ENCODE assay signal across 19 mouse cellular contexts in genomic region chr10:117873952-117874351, GRCm38 (mm10). TPM values are rescaled to one million over a fixed set of nuclear protein-coding genes. Genes with fewer than 3 reads are reported as not detected.
DNase-seq lines count a peak whose midpoint lies in the region; ATAC-seq lines count a peak whose summit lies in the region.
"Had no signal": no experiment of that assay in that cellular context is flagged by ENCODE, and none has a peak within 500 bp of the region (broad histone marks: within the 10 kb centered on the region; RNA-seq: fewer than 3 reads in every experiment).

No protein-coding gene starts in this region.

- no peaks in the 10 kb centered on the region; the same call in 1 of the 2 replicates for H3K27me3 ChIP-seq in heart, embryonic 12.5 days (replicated peaks)
- H3K27me3 ChIP-seq: embryonic facial prominence, embryonic 15.5 days; forebrain, embryonic 15.5 days; limb, embryonic 15.5 days had no signal

- H3K4me2 ChIP-seq in heart, embryonic 12.5 days = no peak overlapping the region
- H3K4me2 ChIP-seq: embryonic facial prominence, embryonic 15.5 days; forebrain, embryonic 15.5 days; limb, embryonic 15.5 days; lung, embryonic 14.5 days had no signal

- no peaks in the 10 kb centered on the region for H3K4me1 ChIP-seq in heart, embryonic 12.5 days (replicated peaks)
- H3K4me1 ChIP-seq: embryonic facial prominence, embryonic 15.5 days; forebrain, embryonic 15.5 days; heart, embryonic 10.5 days; limb, embryonic 15.5 days had no signal

- no peak overlapping the region for H3K9ac ChIP-seq in heart, embryonic 12.5 days
- H3K9ac ChIP-seq: embryonic facial prominence, embryonic 15.5 days; forebrain, embryonic 15.5 days; limb, embryonic 15.5 days; lung, embryonic 14.5 days had no signal

- ATAC-seq in heart, embryonic 12.5 days (ENCODE audit: insufficient number of reproducible peaks, low FRiP score) = no peak
- ATAC-seq: forebrain, embryonic 15.5 days; intestine, embryonic 16.5 days had no signal

- DNase-seq in adrenal gland, postnatal 10 days = peak; percentile 33
- no peak for DNase-seq in adrenal gland, adult 8-10 months
- peak; percentile 67 for DNase-seq in 416B (ENCODE audit: low read depth)
- peak; percentile 27 for DNase-seq in adrenal gland, postnatal 25 days
- peak; percentile 28 for DNase-seq in lung, postnatal 25 days (ENCODE audit: low spot score)
- DNase-seq in heart, adult 11 months = no peak
- DNase-seq in cerebellum, adult 11 months = no peak
- DNase-seq: heart, postnatal 4 days; kidney, postnatal 14 days; lung, embryonic 14.5 days; midbrain, embryonic 14.5 days; thymus, postnatal 36 days had no signal

- no peak overlapping the region for H3K4me3 ChIP-seq in heart, embryonic 12.5 days
- H3K4me3 ChIP-seq: embryonic facial prominence, embryonic 15.5 days; forebrain, embryonic 15.5 days; heart, embryonic 10.5 days; limb, embryonic 15.5 days had no signal

- H3K27ac ChIP-seq in heart, embryonic 12.5 days (ENCODE audit: poor library complexity, severe bottlenecking) = no peak overlapping the region
- H3K27ac ChIP-seq: embryonic facial prominence, embryonic 15.5 days; forebrain, embryonic 15.5 days; heart, embryonic 10.5 days; limb, embryonic 15.5 days had no signal

- 71% methylated on average over 4 of the region's 4 CpGs for WGBS in heart, embryonic 12.5 days

- H3K9me3 ChIP-seq in heart, embryonic 12.5 days (replicated peaks) = no peaks in the 10 kb centered on the region
- H3K9me3 ChIP-seq: embryonic facial prominence, embryonic 15.5 days; forebrain, embryonic 15.5 days; G1E; heart, embryonic 10.5 days; limb, embryonic 15.5 days had no signal

- no peaks in the 10 kb centered on the region for H3K36me3 ChIP-seq in heart, embryonic 12.5 days
- H3K36me3 ChIP-seq: embryonic facial prominence, embryonic 15.5 days; forebrain, embryonic 15.5 days; G1E; heart, embryonic 10.5 days; limb, embryonic 15.5 days had no signal

RNA-seq across cellular contexts. Expression of gene Rap1b, which starts 28.1 kb away (rescaled TPM):
- total RNA-seq in adrenal gland, postnatal 10 days (2021) = 100 to 1,000 TPM; 113 to 123 TPM
- total RNA-seq in adrenal gland, adult 8-10 months (2022) = 100 to 1,000 TPM; 111 to 128 (median 116) TPM
- total RNA-seq in adrenal gland, postnatal 25 days (2021) = 128 and 129 TPM in 2 replicates
- 131 and 132 TPM in 2 replicates for polyA plus RNA-seq in heart, embryonic 12.5 days (2016; fragmentation: Nextera tagmentation; extraction: Ambion mirVana)

Comparison
In these comparisons a context has a peak if more than half of its experiments do, and no peak if none do; other contexts are left out.
1. DNase-seq: peak in adrenal gland, postnatal 10 days (single experiment), 416B (single experiment), adrenal gland, postnatal 25 days (single experiment) and lung, postnatal 25 days (single experiment); none in adrenal gland, adult 8-10 months (single experiment), heart, adult 11 months (single experiment) and cerebellum, adult 11 months (single experiment).